Mouse (Mus musculus) cerebellum, postnatal 4 days (tissue): ENCODE measurements at regions not wholly inside any gene's neighbourhood (a gene's known extent, or its start where the extent isn't known, plus 50 kb on each side); places are given as distances from the start of the nearest gene placed in this dataset.

Experiments
- DNase-seq, 2 experiments: peaks; one replicate each; pipeline ENCODE4 v3.0.0; 2022; ENCODE audit warnings: low spot score in 2 of 2, mixed read lengths in 1 of 2

DNA sequence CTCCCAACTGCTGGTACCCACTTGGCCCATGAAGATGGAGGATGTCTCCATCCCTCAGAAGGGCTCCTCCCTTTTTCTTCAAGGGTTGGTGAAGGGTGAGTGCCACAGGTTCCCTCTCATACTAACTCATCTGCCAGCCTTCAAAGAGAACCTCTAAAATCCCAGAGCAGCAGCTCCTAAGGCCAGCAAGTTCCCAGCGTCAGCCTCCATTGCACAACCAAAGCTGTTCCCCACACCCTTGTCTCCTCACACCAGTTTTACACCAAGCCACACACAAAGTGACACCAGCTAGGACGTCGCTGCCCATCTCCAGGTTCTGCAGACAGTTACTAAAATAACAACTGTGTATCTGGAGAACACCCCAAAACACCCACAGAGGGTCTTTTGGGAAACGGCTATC is 198.9 kb upstream of the Sulf2 start:
- DNase-seq, result no peak

DNA sequence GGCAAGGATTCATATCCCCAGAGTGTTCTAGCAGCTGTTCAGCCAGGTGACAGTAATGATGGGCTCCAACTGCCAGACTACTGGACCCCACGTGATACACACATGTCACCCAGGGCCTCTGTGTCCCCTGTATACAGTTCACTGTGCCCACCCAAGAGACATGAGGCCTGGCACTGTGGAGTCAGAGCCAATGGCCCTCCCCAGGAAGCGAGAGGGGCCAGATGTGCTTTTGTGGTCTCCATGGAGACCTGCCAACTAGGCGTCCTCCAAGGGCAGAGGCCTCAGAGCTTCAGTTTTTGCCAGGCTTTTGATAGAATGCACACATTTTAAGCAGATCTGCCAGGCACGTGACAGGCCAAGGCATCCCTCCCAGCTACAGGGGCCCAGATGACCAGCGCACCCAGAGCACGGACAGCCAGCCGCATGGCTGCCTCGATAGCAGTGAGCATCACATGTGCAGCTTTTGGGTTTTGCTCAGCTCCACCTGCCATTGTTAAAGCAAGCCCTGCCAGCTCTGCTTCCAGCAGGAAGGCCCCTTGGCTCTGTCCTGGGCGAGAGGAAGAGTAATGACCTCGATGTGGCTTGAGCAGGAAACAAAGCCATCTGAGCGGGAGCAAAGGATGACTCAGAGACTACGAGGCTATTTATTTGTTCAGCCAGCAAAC is 198.1 kb upstream of the Sulf2 start:
- DNase-seq, result peak in 1 of 2 experiments; percentile 36

GRCm38 (mm10) chr2:166351984-166352383 is 196.5 kb upstream of the Sulf2 start:
- no peak for DNase-seq

DNA sequence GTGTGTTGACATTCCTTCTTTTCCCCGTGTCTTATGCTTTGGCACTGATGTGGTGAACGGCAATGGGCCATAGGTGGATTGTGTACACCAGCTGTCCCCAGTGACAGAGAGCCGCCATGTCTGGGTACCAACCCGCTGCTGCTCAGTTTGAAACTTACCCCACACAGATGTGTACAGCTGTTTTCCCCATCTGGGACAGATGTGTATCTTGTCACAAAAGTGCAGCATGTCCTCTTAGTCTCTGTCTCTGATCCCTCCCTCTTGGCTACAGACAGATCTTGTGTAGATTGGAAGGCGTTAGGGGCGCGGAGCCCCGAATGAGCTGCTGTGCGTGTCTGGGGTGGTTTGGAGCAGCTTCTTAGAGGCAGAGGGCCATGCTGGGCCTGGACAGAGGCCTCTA is 196.1 kb upstream of the Sulf2 start:
- no peak for DNase-seq

DNA sequence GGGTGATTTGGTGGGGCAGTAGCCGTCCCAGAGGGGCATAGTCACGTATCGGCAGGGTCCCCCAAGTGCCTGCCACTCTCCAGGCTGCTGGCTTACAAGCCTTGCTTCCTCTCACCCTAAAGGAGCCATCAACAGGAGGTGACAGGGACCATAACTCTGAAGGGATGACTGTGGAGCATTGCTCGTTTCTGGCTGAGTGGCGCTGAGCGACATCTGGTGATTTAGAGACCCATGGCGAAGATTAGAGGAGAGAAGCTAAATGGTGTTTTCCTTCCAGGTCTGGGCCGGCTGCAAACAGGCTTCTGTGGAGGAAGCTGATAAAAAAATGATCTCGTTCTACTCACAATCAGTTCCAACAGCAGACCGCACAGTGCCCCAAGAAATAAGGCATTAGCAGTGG is 193.2 kb upstream of the Sulf2 start:
- no peak for DNase-seq

DNA sequence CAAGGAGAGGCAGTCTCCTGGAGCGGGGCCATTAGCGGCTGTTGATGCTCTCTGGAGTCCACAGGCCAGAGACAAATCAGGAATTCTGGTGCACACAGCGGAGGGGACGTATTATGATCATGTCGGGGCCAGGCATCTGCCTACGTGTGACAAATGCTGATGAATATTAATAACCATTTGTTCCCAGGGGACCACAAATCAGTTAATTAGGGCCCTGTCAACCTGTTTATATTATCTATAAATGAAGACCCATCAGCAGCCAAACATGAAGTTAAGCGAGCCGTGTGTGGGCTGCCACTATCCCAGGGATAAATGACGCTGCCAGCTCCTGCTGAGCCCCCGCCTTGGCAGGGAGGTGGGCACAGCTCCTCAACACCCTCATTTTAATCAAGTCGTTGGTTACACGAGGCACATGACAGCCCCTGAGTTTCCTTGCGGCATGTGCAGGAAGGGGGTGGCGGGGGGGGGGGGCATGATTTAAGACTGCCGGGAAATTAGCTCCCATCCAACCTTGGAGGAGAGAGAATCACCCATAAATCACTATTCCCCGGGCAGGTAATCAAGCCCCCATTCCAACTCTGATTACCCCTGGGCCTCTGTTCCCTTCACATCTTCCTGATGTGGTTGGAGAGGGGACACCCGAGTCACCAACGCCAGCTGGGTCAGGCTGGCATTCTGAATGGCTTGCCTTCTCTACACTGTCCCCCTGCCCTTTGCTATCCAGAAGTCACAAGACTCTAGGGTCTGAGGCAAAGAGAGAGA is 191.1 kb upstream of the Sulf2 start:
- no peak for DNase-seq

DNA sequence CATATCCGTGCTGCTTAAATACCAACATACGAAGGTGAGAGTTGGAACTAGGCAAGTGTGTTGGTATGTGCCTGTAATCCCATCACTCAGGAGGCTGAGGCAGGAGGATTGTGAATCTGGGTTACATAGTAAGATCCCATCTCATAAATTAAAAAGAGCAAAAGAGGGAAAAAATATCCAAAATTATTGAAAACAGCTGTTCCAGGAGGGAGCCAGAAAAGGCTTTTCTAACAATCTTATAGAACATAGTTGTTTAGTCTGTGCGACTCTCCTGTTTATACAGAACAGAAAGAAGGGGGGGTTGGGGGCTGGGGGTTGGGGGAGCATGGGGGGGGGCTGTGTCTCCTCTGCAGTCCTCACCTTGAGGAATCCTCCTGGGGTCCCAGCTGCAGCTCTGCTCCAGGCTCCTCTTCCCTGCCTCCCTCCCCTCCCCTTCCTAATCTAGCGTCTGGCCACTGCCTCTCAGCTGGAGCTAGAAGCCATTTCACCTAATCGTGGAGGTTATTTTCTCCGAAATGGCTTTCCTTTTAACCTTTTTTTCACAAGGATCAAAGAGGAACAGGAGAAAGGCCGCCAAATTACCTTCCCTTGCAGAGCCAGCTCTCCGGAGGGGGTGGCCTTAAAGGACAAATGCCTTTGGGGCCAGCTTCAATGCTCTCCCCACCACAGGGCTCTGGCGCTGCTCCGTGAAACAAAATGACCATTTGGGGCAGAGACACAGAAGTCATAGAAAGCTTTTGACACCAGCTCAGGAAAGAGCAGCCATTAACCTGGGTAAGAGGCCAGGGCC is 188.3 kb upstream of the Sulf2 start:
- DNase-seq, result no peak

- peak in 1 of 2 experiments; percentile 60 for DNase-seq
These were observed 186.9 kb upstream of the Sulf2 start for GRCm38 (mm10) chr2:166342407-166342806.

DNA sequence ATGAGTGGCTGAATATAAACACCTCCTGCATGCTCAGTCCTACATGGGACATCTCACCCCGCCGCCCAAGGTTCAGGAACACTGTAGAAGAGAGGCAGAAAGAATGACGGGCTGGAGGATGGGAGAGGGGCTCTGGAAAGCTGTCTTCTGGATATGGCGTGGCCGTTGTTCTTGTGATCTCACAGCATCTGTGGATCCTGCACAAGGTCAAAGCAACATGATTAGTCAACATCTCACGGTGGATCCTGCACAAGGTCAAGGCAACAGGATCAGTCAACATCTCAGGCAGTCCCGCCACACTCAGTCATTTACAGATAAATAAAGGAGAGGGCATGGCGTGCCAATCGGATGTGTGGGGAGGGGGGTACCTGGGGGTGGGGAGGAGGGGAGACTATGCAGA is 184.7 kb upstream of the Sulf2 start:
- no peak for DNase-seq

DNA sequence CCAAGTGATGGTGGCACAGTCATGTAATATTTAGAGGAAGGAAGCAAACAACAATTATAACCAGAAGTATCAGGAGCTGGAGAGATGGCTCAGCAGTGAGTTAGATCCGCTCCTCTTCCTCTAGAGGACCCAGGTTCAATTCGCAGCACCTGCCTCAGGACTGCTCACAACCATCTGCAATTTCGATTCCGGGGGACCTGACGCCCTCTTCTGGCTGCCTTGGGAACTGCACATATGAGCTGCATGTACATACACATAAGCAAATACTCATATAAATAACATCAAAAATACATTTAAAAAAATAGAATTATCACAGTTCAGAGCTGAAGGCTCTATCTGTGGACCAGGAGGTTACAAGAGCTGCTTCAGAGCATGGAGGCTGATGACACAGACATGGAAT is 184.0 kb upstream of the Sulf2 start:
- DNase-seq, result no peak

- no peak for DNase-seq
These were observed 183.1 kb upstream of the Sulf2 start for GRCm38 (mm10) chr2:166338396-166339085.

GRCm38 (mm10) chr2:166337666-166338065 is 182.2 kb upstream of the Sulf2 start:
- no peak for DNase-seq

DNA sequence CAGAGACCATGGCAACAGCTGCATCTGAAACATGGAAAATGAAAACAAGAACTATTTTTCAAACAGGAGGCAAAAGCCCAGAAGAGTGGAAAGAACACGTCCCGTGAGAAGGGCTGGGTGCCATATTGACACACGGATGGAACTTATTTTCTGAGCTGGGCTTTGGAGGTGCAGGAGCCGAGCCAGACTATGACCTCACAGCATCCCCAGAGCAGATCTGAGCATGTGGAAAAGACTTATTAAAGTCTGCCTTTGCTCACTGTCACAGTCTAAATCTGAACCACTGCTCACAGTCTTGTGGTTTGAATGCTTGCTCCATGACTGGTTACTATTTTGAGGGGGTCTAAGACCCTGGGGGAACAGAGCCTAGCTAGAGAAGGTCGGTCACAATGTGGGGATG is 180.2 kb upstream of the Sulf2 start:
- no peak for DNase-seq

GRCm38 (mm10) chr2:166334559-166334958 is 179.1 kb upstream of the Sulf2 start:
- no peak for DNase-seq

DNA sequence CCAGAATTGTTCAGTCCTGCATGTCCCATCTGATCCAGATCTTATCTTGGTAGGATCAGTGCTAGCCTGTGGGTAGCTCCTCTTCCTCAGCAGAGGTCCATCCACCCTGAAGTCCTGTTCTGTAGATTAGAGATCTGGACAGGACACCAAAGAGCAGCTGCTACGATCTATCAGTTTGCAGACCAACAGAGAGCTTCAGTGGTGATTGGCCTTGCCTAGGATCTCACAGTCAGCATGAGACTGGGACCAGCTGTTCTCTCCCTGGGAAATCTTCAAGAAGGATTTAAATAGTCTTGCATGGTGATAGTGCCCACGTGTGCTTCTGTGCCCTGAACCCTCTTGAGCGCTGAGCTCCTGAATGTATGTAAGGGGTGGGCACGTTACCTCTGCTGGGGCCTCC is 178.4 kb upstream of the Sulf2 start:
- DNase-seq, result no peak

DNA sequence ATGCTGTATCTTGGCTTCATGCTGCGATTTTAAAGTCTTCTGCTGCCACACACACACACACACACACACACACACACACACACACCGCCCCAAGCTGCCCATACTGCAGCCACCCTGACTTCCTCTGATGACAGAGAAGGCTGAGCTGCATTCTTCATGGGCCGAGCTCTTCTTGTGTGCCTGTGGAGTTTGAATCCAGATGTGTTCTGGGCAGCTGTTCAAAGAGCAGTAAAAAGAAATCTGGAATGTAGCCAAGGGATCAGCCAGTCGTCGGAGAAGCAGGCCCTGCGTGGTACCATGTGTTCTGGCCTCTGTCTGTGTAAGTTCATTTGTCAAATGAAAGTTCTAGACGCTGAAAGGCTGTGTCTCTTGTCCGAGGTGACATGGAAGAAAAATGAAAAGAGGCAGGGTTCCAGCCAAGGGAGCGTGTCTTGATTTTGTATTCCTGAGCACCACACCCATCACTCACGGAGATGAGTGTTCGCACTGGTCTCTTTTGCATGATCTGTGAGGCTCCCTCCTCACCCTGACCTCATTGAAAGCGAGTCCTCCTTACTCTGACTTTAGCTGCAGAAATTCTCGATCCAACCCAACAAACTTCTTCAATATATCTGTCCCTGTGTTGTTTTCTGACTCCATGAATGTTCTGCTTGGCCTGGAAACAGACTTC is 177.4 kb upstream of the Sulf2 start:
- DNase-seq, result no peak

DNA sequence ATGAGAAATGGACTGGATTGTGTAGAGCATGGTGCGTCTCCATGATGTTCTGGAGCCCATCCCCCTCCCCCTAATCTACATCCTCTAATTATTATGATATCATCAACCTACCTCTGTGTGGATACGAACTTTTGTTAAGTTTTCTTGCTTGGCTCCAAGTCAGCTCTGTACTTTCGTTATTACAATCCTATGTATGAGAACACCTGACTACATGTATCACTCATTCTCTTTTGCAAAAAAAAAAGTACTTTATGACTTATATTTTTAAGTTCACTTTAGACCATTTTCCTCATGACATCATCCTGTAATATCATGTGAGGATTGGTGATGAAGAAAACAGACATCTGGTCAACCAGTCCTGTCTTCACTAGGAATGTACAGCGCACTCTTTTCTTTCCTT is 175.7 kb upstream of the Sulf2 start:
- DNase-seq, result no peak

DNA sequence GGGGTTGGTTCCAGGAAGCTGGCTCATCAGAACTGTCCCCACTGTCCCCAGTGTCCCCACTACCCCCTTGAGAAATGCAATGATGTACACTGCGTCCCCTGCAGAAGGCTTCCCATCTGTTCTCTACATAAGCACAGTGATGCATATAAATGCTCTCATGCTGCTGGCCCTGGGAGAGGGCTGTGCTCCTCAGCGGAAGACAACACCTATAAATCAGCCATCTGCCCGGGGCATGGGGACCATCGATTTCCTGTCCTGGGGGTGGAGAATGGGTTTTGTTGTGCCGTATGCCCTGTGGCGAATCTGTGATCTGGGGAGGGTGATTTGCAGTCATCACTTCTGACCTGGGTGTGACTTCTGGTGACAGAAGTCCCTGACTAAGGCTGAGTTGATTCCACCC is 174.9 kb upstream of the Sulf2 start:
- DNase-seq, result no peak

DNA sequence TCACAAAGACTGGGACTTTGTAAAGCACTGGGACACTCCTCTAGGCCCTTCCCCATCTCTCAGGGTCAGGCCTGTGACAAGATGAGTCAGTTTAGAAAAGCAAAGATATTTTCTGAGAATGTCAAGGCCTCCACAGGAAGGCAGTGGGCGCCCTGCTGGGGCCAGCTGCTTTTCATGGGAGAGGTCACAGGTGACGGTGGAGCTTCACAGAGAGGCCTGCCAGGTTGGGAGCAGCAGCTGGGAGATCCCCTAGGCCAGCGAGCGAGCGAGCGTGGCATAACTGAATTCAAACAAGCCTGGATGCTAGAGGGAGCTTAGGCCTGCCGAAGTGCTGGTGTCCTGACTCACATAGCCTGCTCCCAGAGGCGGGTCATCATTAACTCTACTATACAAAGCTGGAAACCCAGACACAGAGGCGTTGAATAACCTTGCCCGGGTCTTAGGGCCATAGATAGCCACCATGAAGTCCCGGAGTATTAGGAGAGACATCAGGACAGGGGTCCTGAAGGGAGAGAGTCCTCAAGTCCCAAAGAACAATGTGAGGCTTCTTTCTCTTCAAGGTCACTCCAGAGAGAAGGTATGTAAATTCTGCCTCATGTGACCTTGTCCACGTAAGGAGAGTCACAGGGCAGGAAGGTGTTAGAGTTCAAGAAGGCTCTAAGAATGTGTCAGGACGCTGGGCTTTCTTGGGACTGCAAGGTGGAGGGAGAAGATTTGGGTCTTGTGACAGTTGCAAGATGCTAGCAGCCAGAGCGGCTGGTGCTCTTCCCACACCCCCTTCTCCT is 174.3 kb upstream of the Sulf2 start:
- no peak for DNase-seq

DNA sequence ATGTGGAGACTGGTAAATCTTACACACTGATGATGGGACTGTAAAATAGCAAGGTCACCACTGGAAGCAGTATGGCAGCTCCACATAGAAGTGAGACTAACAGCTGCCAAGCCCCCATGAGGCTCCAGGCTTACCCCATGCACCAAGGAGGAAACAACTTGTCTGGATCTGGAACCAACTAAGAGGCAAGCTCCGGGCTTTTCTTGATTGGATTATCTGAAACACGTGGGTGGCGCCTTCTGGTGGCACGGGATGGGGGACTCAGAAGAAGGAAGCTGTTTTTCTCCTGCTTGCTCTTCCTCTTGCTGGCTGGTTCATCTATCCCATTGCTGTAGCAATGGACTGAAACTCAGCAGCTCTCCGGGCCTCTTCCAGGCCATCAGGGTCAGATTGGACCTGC is 171.5 kb upstream of the Sulf2 start:
- DNase-seq, result no peak

GRCm38 (mm10) chr2:166324954-166325353 is 169.5 kb upstream of the Sulf2 start:
- no peak for DNase-seq
